Mouse (Mus musculus): ENCODE measurements at regions not wholly inside any gene's neighbourhood (a gene's known extent, or its start where the extent isn't known, plus 50 kb on each side); places are given as distances from the start of the nearest gene placed in this dataset.

DNA sequence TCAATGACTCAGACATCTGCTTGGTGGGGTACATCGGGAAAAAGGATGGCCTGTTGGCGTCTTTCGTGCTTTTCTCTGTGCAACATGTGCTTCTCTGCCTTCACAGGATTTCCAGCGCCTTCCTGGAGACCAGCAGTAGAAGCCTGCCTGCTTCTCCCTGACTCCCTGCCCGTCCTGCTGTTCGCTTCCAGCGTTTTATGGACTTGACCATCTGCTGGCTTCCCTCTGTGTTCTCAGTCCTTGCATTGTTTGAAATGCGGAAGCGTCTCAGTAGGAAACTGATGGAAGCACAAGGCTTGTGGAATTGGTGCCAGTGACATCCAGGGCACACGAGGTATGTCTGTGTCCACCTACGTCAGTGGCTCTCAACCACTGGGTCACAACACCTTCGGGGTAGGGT is 143.7 kb downstream of the Trim33 start:
- no peak for TF ChIP-seq CTCF (IDR thresholded peaks at IDR 0.05)
- TF ChIP-seq EP300 (IDR thresholded peaks at IDR 0.05; ENCODE audit: insufficient read depth, low read depth, low read length): no peak
